Mouse (Mus musculus): ENCODE measurements at regions not wholly inside any gene's neighbourhood (a gene's known extent, or its start where the extent isn't known, plus 50 kb on each side); places are given as distances from the start of the nearest gene placed in this dataset.
A peak's percentile ranks its signal among the peaks of the same experiment; 100 is the strongest.

GRCm38 (mm10) chr8:44819691-44820090 lies 115.6 kb upstream of the Fat1 start:
- Histone ChIP-seq H3K4me3 (no peak overlapping the region), H3K27ac (no peak overlapping the region)
- no peak for DNase-seq
- intact Hi-C loops (cut with DNase I), result no loop called here
- no peak for TF ChIP-seq CTCF (IDR thresholded peaks at IDR 0.05)

- TF ChIP-seq CTCF (IDR thresholded peaks at IDR 0.05), result no peak
- DNase-seq, result no peak
- intact Hi-C loops (cut with DNase I), result no loop called here
- H3K27ac ChIP-seq, result no peak overlapping the region
- H3K4me3 ChIP-seq, result no peak overlapping the region
Observed at GRCm38 (mm10) chr8:44825183-44825757, 110.0 kb upstream of the Fat1 start.

DNA sequence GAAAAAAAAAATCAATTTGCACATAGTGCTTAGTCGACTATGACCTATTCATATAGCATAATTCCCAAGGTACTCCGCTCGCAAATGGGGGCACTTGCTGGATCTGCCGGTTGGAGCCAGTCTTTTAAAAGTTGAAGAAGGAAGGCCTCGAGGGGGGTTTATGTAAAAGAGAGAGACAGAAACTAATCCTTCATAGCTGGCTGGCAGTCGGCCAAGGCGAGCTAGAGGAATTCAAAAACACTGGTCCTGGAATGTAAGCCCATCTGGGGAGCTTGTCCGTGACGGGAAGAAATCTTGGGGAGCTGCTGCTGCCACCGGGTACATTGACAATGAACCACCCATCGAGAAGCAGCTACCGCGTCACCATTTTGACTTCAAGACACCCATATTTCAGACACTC lies 108.3 kb upstream of the Fat1 start:
- peak; percentile 35 for DNase-seq
- Histone ChIP-seq H3K4me3 (peak overlapping the region; percentile 14), H3K27ac (no peak overlapping the region)
- intact Hi-C loops (cut with DNase I), result no loop called here
- no peak for TF ChIP-seq CTCF (IDR thresholded peaks at IDR 0.05)

- no peak overlapping the region for H3K27ac ChIP-seq
- TF ChIP-seq CTCF (IDR thresholded peaks at IDR 0.05), result no peak
- no peak for DNase-seq
- H3K4me3 ChIP-seq, result no peak overlapping the region
- intact Hi-C loops (cut with DNase I), result no loop called here
Observed at GRCm38 (mm10) chr8:44828026-44828425, 107.2 kb upstream of the Fat1 start.

DNA sequence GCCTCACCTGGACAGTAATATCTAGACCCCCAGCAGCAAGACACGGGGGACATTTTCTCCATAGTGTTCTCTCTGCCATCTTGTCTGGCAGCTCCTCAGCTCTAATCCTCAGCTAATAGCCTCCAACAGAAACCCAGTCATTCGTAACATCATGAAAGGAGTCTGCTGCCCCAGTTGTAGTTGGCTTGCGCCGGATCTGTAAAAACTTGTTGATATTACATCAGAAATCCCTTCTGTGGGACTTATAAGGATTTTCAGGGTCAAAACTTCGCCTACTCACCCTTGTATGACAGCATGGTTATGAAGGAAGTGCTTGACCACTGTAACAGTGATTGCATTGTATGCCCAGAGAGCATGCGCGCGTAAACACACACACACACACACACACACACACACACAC lies 96.8 kb upstream of the Fat1 start:
- Histone ChIP-seq H3K4me3 (no peak overlapping the region), H3K27ac (no peak overlapping the region)
- intact Hi-C loops (cut with DNase I), result no loop called here
- DNase-seq, result no peak
- no peak for TF ChIP-seq CTCF (IDR thresholded peaks at IDR 0.05)

DNA sequence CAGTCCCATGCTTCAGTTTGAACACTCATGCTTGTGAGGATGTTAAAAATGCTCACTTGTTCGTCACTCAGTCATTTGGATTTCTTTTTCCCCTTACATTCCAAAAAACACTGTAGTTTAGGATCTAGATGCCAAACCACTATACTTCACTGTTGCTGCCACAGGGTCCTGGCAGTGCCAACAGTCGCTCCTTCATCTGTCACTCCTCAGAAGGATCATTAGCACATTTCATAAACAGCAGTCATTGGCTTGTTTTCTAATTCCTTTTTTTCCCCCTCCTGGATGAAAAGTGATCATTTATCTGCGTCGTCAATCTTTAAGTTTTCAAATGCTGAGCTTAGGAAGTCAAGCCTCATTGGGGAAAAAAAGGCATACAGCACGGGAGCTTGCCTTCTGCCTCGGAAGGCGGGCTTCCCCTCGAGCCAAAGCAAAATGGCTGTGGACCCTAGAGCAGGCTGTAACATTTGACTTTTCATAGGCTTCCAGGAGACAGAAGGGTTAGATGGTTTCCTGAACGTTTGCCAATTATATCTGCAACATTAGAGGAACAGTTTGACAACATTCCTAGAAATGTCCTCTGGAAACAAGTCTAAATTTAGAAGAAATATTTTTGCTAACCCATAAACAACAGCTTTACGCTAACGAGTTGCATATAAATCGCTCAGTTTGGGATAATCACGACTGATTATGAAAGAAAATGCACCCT lies 95.6 kb upstream of the Fat1 start:
- no peak for DNase-seq
- no peak for TF ChIP-seq CTCF (IDR thresholded peaks at IDR 0.05)
- H3K4me3 ChIP-seq, result peak overlapping the region; percentile 21
- no peak overlapping the region for H3K27ac ChIP-seq
- intact Hi-C loops (cut with DNase I), result no loop called here

DNA sequence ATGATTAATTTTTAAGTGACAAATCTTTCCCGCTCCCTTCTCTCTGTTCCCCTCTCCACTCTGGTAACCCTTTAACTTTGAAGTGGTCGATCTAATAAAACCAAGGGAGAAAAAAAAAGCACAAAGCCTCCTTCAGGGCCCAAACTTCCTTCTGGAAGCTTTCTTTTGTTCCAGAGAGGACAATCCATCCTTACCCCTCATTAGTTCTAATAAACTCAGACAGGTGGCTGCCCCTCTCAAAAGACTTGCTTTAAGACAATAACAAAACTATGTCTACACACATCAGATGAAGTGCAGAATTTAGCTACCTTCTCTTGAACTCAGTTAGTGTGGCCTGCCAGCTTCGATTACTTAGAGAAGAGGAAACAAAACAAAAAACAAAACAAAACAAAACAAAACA lies 94.6 kb upstream of the Fat1 start:
- no peak overlapping the region for H3K4me3 ChIP-seq
- TF ChIP-seq CTCF (IDR thresholded peaks at IDR 0.05), result no peak
- intact Hi-C loops (cut with DNase I), result no loop called here
- no peak for DNase-seq
- no peak overlapping the region for H3K27ac ChIP-seq

DNA sequence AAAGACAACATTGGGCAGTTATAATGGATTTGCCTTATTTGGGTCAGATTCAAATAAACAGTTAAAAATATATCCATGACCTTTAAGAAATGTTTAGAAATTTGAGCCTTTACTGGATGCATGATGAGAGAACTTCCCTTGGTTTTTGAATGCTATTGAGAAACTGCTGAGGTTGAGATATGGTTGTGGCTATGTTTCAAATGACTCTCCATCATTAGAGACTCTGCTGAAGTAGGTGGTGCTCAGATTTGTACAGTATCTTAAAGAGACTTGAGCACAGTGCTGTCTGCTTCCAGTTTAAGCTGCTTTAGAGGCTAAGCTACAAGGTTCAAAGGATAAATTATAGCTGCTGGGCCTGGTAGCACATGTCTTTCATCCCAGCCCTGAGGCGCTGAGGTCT lies 90.9 kb upstream of the Fat1 start:
- Histone ChIP-seq H3K27ac (no peak overlapping the region), H3K4me3 (no peak overlapping the region)
- no peak for DNase-seq
- intact Hi-C loops (cut with DNase I), result no loop called here
- TF ChIP-seq CTCF (IDR thresholded peaks at IDR 0.05), result no peak

- H3K4me3 ChIP-seq, result no peak overlapping the region
- no peak overlapping the region for H3K27ac ChIP-seq
- DNase-seq, result no peak
- intact Hi-C loops (cut with DNase I), result no loop called here
- TF ChIP-seq CTCF (IDR thresholded peaks at IDR 0.05), result no peak
Observed at GRCm38 (mm10) chr8:44852223-44852622, 83.0 kb upstream of the Fat1 start.

DNA sequence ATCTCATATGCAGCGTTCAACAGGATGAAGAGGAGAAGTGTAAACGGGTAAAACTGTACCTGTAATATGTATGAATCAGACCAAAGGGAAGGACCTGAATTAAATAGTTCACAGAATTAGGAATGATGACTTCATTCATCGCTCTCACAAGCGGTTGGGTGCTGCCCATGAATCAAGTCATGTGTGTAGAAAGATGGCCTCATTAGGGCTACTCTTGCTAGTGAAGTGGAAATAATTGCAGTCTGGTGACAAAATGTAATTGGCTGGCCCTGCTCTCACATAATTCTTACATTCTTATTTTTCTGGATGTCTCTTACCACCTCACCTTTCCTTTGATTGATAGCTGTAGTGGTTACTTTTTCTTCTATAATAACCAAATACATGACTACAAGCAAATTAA lies 80.1 kb upstream of the Fat1 start:
- TF ChIP-seq CTCF (IDR thresholded peaks at IDR 0.05), result no peak
- Histone ChIP-seq H3K4me3 (no peak overlapping the region), H3K27ac (no peak overlapping the region)
- no peak for DNase-seq
- intact Hi-C loops (cut with DNase I), result no loop called here

- Histone ChIP-seq H3K27ac (no peak overlapping the region), H3K4me3 (no peak overlapping the region)
- intact Hi-C loops (cut with DNase I), result no loop called here
- no peak for DNase-seq
- no peak for TF ChIP-seq CTCF (IDR thresholded peaks at IDR 0.05)
Observed at GRCm38 (mm10) chr8:44867202-44867601, 68.0 kb upstream of the Fat1 start.

GRCm38 (mm10) chr8:44867666-44868065 lies 67.6 kb upstream of the Fat1 start:
- DNase-seq, result no peak
- Histone ChIP-seq H3K4me3 (no peak overlapping the region), H3K27ac (no peak overlapping the region)
- intact Hi-C loops (cut with DNase I), result no loop called here
- no peak for TF ChIP-seq CTCF (IDR thresholded peaks at IDR 0.05)

DNA sequence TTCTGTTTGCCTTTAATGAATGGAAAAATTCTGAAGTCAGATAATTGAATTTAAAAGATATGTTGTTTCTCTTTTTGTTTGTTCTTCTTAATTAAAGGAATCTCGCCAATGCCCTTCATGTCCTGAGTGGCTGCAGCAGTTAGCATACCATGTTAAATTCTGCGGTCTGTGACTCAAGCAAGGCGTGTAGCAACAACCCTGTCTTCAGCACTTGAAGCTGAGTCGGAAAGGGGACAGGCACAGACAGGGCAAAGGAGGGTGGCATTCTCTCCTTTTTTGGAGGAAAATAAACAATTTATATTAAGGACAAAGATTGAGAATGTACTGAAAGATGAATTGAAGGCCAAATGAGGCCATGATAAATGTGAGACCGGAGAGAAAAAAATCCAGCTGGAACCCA lies 58.2 kb upstream of the Fat1 start:
- no peak overlapping the region for H3K27ac ChIP-seq
- H3K4me3 ChIP-seq, result no peak overlapping the region
- DNase-seq, result no peak
- no peak for TF ChIP-seq CTCF (IDR thresholded peaks at IDR 0.05)
- intact Hi-C loops (cut with DNase I), result no loop called here

GRCm38 (mm10) chr8:44878208-44878607 lies 57.0 kb upstream of the Fat1 start:
- TF ChIP-seq CTCF (IDR thresholded peaks at IDR 0.05), result no peak
- Histone ChIP-seq H3K4me3 (no peak overlapping the region), H3K27ac (no peak overlapping the region)
- DNase-seq, result no peak
- intact Hi-C loops (cut with DNase I), result no loop called here
